Mouse (Mus musculus) inflammation-experienced regulatory T-cells (primary cell): ENCODE data around the gene Phka2. TPM values are rescaled to one million over a fixed set of nuclear protein-coding genes. Genes with fewer than 3 reads are reported as not detected.

Experiments
- polyA plus RNA-seq, 2 experiments: library from polyadenylated mRNA; unstranded; fragments of 100-300 nt; shearing (Covaris generic); gene quantifications; one replicate each; pipeline ENCODE4 v1.2.1; 2017

The Phka2 gene
- polyA plus RNA-seq: 10 to 100 TPM; 14.0 to 15.7 TPM

GRCm38 (mm10) chrX:160502048-160503041 is at the start of gene Phka2:
Gene Phka2 (plus strand): TSS chrX:160502166.

Other genes with a start within 250 kb of the Phka2 start
- under 1 TPM; 0.09 to 0.31 TPM for gene Adgrg2, start 111.5 kb upstream of the Phka2 start, polyA plus RNA-seq
- gene Ppef1, start 233.6 kb downstream of the Phka2 start, polyA plus RNA-seq: under 1 TPM in 1 of 2 experiments, not detected in 1; 0.11 TPM